Mouse (Mus musculus) embryonic facial prominence, embryonic 14.5 days (tissue): ENCODE data around the gene Gna15. TPM values are rescaled to one million over a fixed set of nuclear protein-coding genes. Genes with fewer than 3 reads are reported as not detected.
A peak's percentile ranks its signal among the peaks of the same experiment; 100 is the strongest.

Experiments used
- ATAC-seq: fragments of 200-750 bp; cut with Nextera tagmentation; 2 replicates; pipeline ENCODE4 v1.8.0; 2017; ENCODE audit warnings: low read depth, moderate number of reproducible peaks, moderate TSS enrichment
- DNase-seq: peaks from one replicate; pipeline ENCODE4 v3.0.0-alpha.2; 2015; ENCODE audit warnings: low spot score
- H3K27ac ChIP-seq: fragments of 300-500 bp; sonication (generic); replicated peaks from 2 replicates; pipeline ENCODE4 v1.5.1; 2014; ENCODE audit warnings: low read depth, mild to moderate bottlenecking, low read length, moderate library complexity
- H3K27me3 ChIP-seq: fragments of 300-500 bp; sonication (generic); replicated peaks from 2 replicates; pipeline ENCODE4 v1.6.1; 2014; ENCODE audit warnings: low read length; ENCODE audit not compliant: control insufficient read depth, insufficient read depth
- H3K36me3 ChIP-seq: fragments of 300-500 bp; sonication (generic); 2 replicates; pipeline ENCODE4 v1.6.1; 2014; ENCODE audit warnings: low read length, mixed read lengths; ENCODE audit not compliant: control insufficient read depth, insufficient read depth
- H3K4me1 ChIP-seq: fragments of 300-500 bp; sonication (generic); 2 replicates; pipeline ENCODE4 v1.6.1; 2014; ENCODE audit warnings: antibody characterized with exemption, low read length; ENCODE audit not compliant: control insufficient read depth, insufficient read depth
- H3K4me2 ChIP-seq: fragments of 300-500 bp; sonication (generic); 2 replicates; pipeline ENCODE4 v1.6.1; 2014; ENCODE audit warnings: low read depth, mild to moderate bottlenecking, low read length, moderate library complexity, mixed read lengths
- H3K4me3 ChIP-seq: fragments of 300-500 bp; sonication (generic); 2 replicates; pipeline ENCODE4 v1.5.1; 2014; ENCODE audit warnings: low read depth, mild to moderate bottlenecking, low read length
- H3K9ac ChIP-seq: fragments of 300-500 bp; sonication (generic); 2 replicates; pipeline ENCODE4 v1.6.1; 2014; ENCODE audit warnings: low read depth, mild to moderate bottlenecking, low read length, moderate library complexity, mixed read lengths
- H3K9me3 ChIP-seq: fragments of 300-500 bp; sonication (generic); 2 replicates; pipeline ENCODE4 v1.6.1; 2016; ENCODE audit warnings: low read length; ENCODE audit not compliant: control insufficient read depth
- WGBS: fragments of 180-500 bp; shearing (Covaris S2); extraction: QIAGEN DNeasy Blood & Tissue Kit; methylation state at CpG from one replicate; pipeline ENCODE4 v1.1.7; 2014; 5-methylcytosine and 5-hydroxymethylcytosine counted together
- polyA plus RNA-seq: library from polyadenylated mRNA; unstranded; fragments of >200 nt; fragmentation: Nextera tagmentation; extraction: Ambion mirVana; gene quantifications from 2 replicates; pipeline ENCODE4 v1.2.1, GENCODE M21; 2014

Gene Gna15
- polyA plus RNA-seq, 1 experiment from 2014 or later: 3.1 TPM

- ATAC-seq (no peak), DNase-seq (no peak)
- Histone ChIP-seq H3K9ac (no peak overlapping the region), H3K27me3 (no peaks in the 10 kb centered on the region), H3K4me3 (no peak overlapping the region), H3K36me3 (no peaks in the 10 kb centered on the region), H3K4me2 (no peak overlapping the region), H3K9me3 (no peaks in the 10 kb centered on the region), H3K27ac (no peak overlapping the region), H3K4me1 (no peaks in the 10 kb centered on the region)
- 76% methylated on average over 13 of the region's 13 CpGs for WGBS
Measured at GRCm38 (mm10) chr10:81507691-81508489, 16.1 kb downstream of the Gna15 start.

GRCm38 (mm10) chr10:81507095-81507494 is 16.9 kb downstream of the Gna15 start:
- Histone ChIP-seq H3K9me3 (no peaks in the 10 kb centered on the region), H3K4me2 (no peak overlapping the region), H3K4me3 (no peak overlapping the region), H3K4me1 (no peaks in the 10 kb centered on the region), H3K36me3 (no peaks in the 10 kb centered on the region), H3K27me3 (no peaks in the 10 kb centered on the region), H3K9ac (no peak overlapping the region), H3K27ac (no peak overlapping the region)
- ATAC-seq (no peak), DNase-seq (no peak)
- WGBS: 34% methylated on average over 6 of the region's 6 CpGs

- Histone ChIP-seq H3K4me3 (no peak overlapping the region), H3K27ac (no peak overlapping the region), H3K9me3 (no peaks in the 10 kb centered on the region), H3K27me3 (no peaks in the 10 kb centered on the region), H3K9ac (no peak overlapping the region), H3K4me1 (no peaks in the 10 kb centered on the region), H3K4me2 (no peak overlapping the region), H3K36me3 (no peaks in the 10 kb centered on the region)
- 73% methylated on average over 13 of the region's 15 CpGs for WGBS
- ATAC-seq: no peak
- no peak for DNase-seq
Measured at GRCm38 (mm10) chr10:81505016-81505664, 18.9 kb downstream of the Gna15 start.

GRCm38 (mm10) chr10:81502658-81503057 is 21.4 kb downstream of the Gna15 start:
- ATAC-seq (peak; percentile 34), DNase-seq (peak; percentile 63)
- peak overlapping the region; percentile 49; the same call in 1 of the 2 replicates for H3K9ac ChIP-seq
- H3K4me3 ChIP-seq: peak overlapping the region; percentile 35
- H3K4me2 ChIP-seq: peak overlapping the region; percentile 59
- no peaks in the 10 kb centered on the region for H3K36me3 ChIP-seq
- no peaks in the 10 kb centered on the region for H3K27me3 ChIP-seq
- H3K9me3 ChIP-seq: no peaks in the 10 kb centered on the region
- no peak overlapping the region for H3K27ac ChIP-seq
- H3K4me1 ChIP-seq: no peaks in the 10 kb centered on the region
- 15% methylated on average over 27 of the region's 36 CpGs for WGBS

- no peak overlapping the region for H3K9ac ChIP-seq
- no peak for DNase-seq
- H3K9me3 ChIP-seq: no peaks in the 10 kb centered on the region
- H3K36me3 ChIP-seq: no peaks in the 10 kb centered on the region
- WGBS: 82% methylated on average over 5 of the region's 5 CpGs
- H3K27ac ChIP-seq: no peak overlapping the region
- H3K4me2 ChIP-seq: no peak overlapping the region
- no peak overlapping the region for H3K4me3 ChIP-seq
- no peaks in the 10 kb centered on the region for H3K4me1 ChIP-seq
- H3K27me3 ChIP-seq: no peaks in the 10 kb centered on the region
- ATAC-seq: no peak
Measured at GRCm38 (mm10) chr10:81501863-81502262, 22.2 kb downstream of the Gna15 start.

- Histone ChIP-seq H3K4me2 (no peak within 1 kb of the TSS), H3K36me3 (no peaks in the 10 kb centered on the region), H3K4me1 (peaks cover 3% of the 10 kb centered on the region), H3K27ac (no peak within 1 kb of the TSS), H3K9ac (peak within 1 kb of the TSS; percentile 25; the same call in 1 of the 2 replicates), H3K4me3 (no peak within 1 kb of the TSS), H3K27me3 (no peaks in the 10 kb centered on the region), H3K9me3 (no peaks in the 10 kb centered on the region)
- 94% methylated on average over 2 of the region's 3 CpGs for WGBS
- no peak for ATAC-seq
- no peak for DNase-seq
Measured at GRCm38 (mm10) chr10:81500032-81500431, 24.0 kb downstream of the Gna15 start, which contains the start of gene S1pr4. S1pr4 (minus strand) TSS chr10:81500132.

- Histone ChIP-seq H3K9ac (peak overlapping the region; percentile 25; the same call in 1 of the 2 replicates), H3K4me1 (peaks cover 10% of the 10 kb centered on the region), H3K9me3 (no peaks in the 10 kb centered on the region), H3K4me2 (no peak overlapping the region), H3K27me3 (no peaks in the 10 kb centered on the region), H3K27ac (no peak overlapping the region), H3K36me3 (no peaks in the 10 kb centered on the region), H3K4me3 (no peak overlapping the region)
- DNase-seq (no peak), ATAC-seq (no peak)
- WGBS: 74% methylated on average over 9 of the region's 23 CpGs
Measured at GRCm38 (mm10) chr10:81499250-81499901, 24.6 kb downstream of the Gna15 start.

- H3K4me2 ChIP-seq: no peak overlapping the region
- no peaks in the 10 kb centered on the region for H3K36me3 ChIP-seq
- 0 out of 2 replicates have a peak overlapping the region, but pooled peaks have one; percentile 25 for H3K9ac ChIP-seq
- peaks cover 10% of the 10 kb centered on the region for H3K4me1 ChIP-seq
- ATAC-seq (no peak), DNase-seq (no peak)
- WGBS: 80% methylated on average over 29 of the region's 38 CpGs
- H3K9me3 ChIP-seq: no peaks in the 10 kb centered on the region
- no peaks in the 10 kb centered on the region for H3K27me3 ChIP-seq
- H3K4me3 ChIP-seq: no peak overlapping the region
- H3K27ac ChIP-seq: no peak overlapping the region
Measured at GRCm38 (mm10) chr10:81498316-81499249, 25.4 kb downstream of the Gna15 start.
